Mouse (Mus musculus) testis, adult 2 months (tissue): ENCODE results near the gene Ndufb7. TPM values are rescaled to one million over a fixed set of nuclear protein-coding genes. Genes with fewer than 3 reads are reported as not detected.
"Not testable (repeated sequence)": the region's sequence is repeated elsewhere in the genome, so short reads cannot be mapped to it uniquely, and the experiment has no call there.

Experiments
- H3K27ac ChIP-seq: fragments of 200-500 bp; 2 replicates; pipeline ENCODE4 v1.5.1; 2012; ENCODE audit warnings: low read depth, low read length; ENCODE audit not compliant: control insufficient read depth, insufficient read depth
- H3K27me3 ChIP-seq: fragments of 200-500 bp; 2 replicates; pipeline ENCODE4 v1.6.1; 2012; ENCODE audit warnings: mild to moderate bottlenecking, low read length, moderate library complexity; ENCODE audit not compliant: control insufficient read depth, insufficient read depth
- H3K36me3 ChIP-seq: fragments of 200-500 bp; 2 replicates; pipeline ENCODE4 v1.6.1; 2012; ENCODE audit warnings: mild to moderate bottlenecking, low read length; ENCODE audit not compliant: control insufficient read depth, insufficient read depth
- H3K4me1 ChIP-seq: fragments of 200-500 bp; 2 replicates; pipeline ENCODE4 v1.6.1; 2012; ENCODE audit warnings: low read length; ENCODE audit not compliant: control insufficient read depth, insufficient read depth
- H3K4me3 ChIP-seq: fragments of 200-500 bp; 2 replicates; pipeline ENCODE4 v1.5.1; 2012; ENCODE audit warnings: low read depth, mild to moderate bottlenecking, low read length, moderate library complexity, mixed read lengths; ENCODE audit not compliant: control insufficient read depth
- CTCF ChIP-seq: fragments of 200-500 bp; IDR thresholded peaks from 2 replicates; pipeline ENCODE4 v1.5.1; 2012; ENCODE audit warnings: low read depth, mild to moderate bottlenecking, inconsistent platforms, low read length, moderate library complexity; ENCODE audit not compliant: control insufficient read depth, insufficient read depth, insufficient replicate concordance
- POLR2A ChIP-seq: fragments of 200-500 bp; IDR thresholded peaks from 2 replicates; pipeline ENCODE4 v1.6.1; 2012; ENCODE audit warnings: low read depth, mild to moderate bottlenecking, inconsistent platforms, low read length, moderate library complexity; ENCODE audit not compliant: control insufficient read depth
- polyA plus RNA-seq: library from polyadenylated mRNA; depleted of rRNA; stranded (reverse); fragments of >200 nt; gene quantifications from 2 replicates; pipeline ENCODE4 v1.2.3, GENCODE M21; 2012

The Ndufb7 gene
- polyA plus RNA-seq, 1 experiment: 231 TPM

DNA sequence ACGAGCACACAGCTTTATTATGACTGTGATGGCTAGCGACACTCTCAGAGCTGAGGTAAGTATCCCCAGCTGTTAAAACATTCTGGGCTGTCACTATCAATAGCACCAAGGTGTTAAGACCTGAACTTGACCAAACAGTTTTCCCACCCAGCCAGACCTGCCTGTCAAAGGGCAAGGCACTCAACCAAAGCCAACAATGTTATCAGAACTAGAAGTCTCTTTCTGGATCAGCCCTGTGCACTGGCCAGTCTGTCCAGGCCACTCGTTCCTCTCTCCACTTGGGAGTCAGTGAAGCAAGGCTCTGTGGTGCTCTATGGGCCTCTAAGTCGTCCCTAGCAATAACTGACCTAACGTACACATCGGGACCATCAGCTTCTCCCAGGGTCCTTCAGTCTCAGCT is 21.2 kb downstream of the Ndufb7 start:
- Histone ChIP-seq H3K36me3 (no peaks in the 10 kb centered on the region), H3K4me3 (no peak overlapping the region), H3K27ac (no peak overlapping the region), H3K27me3 (no peaks in the 10 kb centered on the region), H3K4me1 (no peaks in the 10 kb centered on the region)
- TF ChIP-seq POLR2A: no peak
- no peak for TF ChIP-seq CTCF

GRCm38 (mm10) chr8:83588886-83589285 is 22.4 kb downstream of the Ndufb7 start:
- H3K27ac ChIP-seq: no peak overlapping the region
- H3K4me3 ChIP-seq: no peak overlapping the region
- H3K4me1 ChIP-seq: peaks cover 3% of the 10 kb centered on the region
- H3K27me3 ChIP-seq: no peaks in the 10 kb centered on the region
- no peaks in the 10 kb centered on the region for H3K36me3 ChIP-seq
- TF ChIP-seq CTCF (no peak), POLR2A (no peak)

DNA sequence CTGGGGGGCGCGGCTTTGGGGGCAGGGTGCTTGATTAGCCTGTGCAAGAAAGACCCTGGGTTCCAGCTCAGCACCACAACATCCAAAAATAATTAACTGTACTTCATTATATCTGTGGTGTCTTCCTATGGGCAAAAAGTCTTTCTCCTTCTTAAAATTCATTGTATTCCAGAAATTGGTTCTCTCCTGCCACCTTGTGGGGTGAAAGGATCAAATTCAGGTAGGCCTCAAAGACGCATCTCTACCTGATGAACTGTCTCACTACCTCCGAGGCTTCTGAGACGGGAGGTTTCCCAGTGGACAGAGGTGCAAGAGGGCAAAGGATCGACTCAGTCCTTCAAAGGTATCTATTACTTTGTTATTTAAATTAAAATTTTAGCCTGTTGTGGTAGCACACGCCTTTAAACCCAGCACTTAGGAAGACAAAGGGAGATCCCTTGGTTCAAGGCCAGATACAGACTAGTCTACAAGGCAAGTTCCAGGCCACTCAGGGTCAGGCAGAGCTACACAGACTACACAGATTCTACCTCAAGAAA is 24.1 kb downstream of the Ndufb7 start:
- H3K4me3 ChIP-seq: no peak overlapping the region
- H3K4me1 ChIP-seq: peaks cover 4% of the 10 kb centered on the region
- no peak overlapping the region for H3K27ac ChIP-seq
- TF ChIP-seq POLR2A: no peak
- TF ChIP-seq CTCF: no peak
- no peaks in the 10 kb centered on the region for H3K27me3 ChIP-seq
- H3K36me3 ChIP-seq: no peaks in the 10 kb centered on the region

- Histone ChIP-seq H3K27me3 (no peaks in the 10 kb centered on the region), H3K27ac (no peak overlapping the region), H3K4me3 (no peak overlapping the region), H3K4me1 (peaks cover 4% of the 10 kb centered on the region), H3K36me3 (no peaks in the 10 kb centered on the region)
- TF ChIP-seq POLR2A (no peak), CTCF (no peak)
Measured at GRCm38 (mm10) chr8:83592682-83593081, 26.2 kb downstream of the Ndufb7 start.

DNA sequence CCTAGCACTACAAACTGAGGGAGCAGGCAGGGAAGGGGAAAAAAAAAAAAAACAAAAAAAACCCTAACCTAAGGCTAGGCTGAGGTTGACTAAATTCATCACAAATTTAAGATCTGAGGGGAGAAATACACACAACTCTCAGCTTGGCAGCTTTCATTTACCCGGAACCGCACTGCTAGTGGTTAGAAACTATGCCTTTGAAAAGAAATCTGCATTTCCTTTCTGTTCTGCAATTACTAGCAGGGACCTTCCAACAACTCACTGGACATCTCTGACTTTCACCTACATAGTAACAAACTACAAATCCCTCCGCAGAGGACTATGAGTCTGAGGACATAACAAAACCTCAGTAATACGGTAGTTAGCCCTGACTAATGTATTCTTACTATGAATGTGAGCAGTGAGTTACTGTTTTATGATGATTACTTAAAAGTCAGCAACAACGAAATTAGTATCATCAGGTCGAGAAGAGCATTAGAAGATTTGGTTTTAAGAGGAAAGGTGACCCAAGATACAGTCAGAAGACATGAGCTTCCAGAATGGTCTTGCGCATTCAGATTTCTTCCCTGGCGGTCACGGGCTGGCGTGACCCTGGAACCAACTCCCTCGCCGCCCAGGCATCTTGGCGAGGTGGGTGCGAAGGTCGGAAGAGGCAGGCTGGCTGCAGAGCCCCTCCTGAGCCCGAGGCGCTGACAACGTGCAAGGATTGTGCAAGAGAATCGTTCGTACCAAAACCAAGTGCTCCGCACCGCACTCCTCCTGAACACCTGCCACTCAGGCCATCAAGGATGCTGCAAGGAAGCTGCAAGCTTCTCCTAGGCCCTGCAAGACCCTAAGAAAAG is 27.1 kb downstream of the Ndufb7 start:
- no peak for TF ChIP-seq POLR2A
- TF ChIP-seq CTCF: no peak
- Histone ChIP-seq H3K27ac (peak overlapping the region; percentile 58), H3K36me3 (no peaks in the 10 kb centered on the region), H3K4me3 (peak overlapping the region; percentile 83), H3K27me3 (no peaks in the 10 kb centered on the region), H3K4me1 (peaks cover 4% of the 10 kb centered on the region)

- no peaks in the 10 kb centered on the region for H3K27me3 ChIP-seq
- no peaks in the 10 kb centered on the region for H3K36me3 ChIP-seq
- peaks cover 4% of the 10 kb centered on the region for H3K4me1 ChIP-seq
- H3K27ac ChIP-seq: peak overlapping the region; percentile 77
- peak overlapping the region; percentile 83 for H3K4me3 ChIP-seq
- TF ChIP-seq POLR2A (peak; percentile 75), CTCF (no peak)
Measured at GRCm38 (mm10) chr8:83594167-83595049, 27.9 kb downstream of the Ndufb7 start.

DNA sequence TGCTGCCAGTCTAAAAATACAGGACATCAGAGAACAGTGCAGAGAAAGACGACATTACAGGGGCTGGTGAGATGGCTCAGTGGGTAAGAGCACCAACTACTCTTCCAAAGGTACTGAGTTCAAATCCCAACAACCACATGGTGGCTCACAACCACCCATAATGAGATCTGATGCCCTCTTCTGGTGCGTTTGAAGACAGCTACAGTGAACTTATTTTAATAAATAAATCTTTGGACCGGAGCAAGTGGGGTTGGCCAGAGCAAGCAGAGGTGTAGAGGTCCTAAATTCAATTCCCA is 28.5 kb downstream of the Ndufb7 start:
- H3K27me3 ChIP-seq, H3K4me1 ChIP-seq, H3K36me3 ChIP-seq, H3K27ac ChIP-seq: not testable (repeated sequence)
- peak overlapping the region; percentile 83; the same call in 1 of the 2 replicates for H3K4me3 ChIP-seq
